9 mouse cellular contexts compared by ENCODE assay signal in genomic region chr11:67526621-67527545, GRCm38 (mm10).
DNase-seq lines count a peak whose midpoint lies in the region; ATAC-seq and TF ChIP-seq lines count a peak whose summit lies in the region.
"Had no signal": no experiment of that assay in that cellular context is flagged by ENCODE, and none has a peak within 500 bp of the region (broad histone marks: within the 10 kb centered on the region; RNA-seq: fewer than 3 reads in every experiment).

No protein-coding gene starts in this region.

- H3K36me3 ChIP-seq in C2C12 (ENCODE audit: control insufficient read depth, insufficient read depth), result no peaks in the 10 kb centered on the region
- no peaks in the 10 kb centered on the region for H3K36me3 ChIP-seq in embryonic facial prominence, embryonic 15.5 days
- H3K36me3 ChIP-seq in liver, adult 2 months (ENCODE audit: control insufficient read depth, insufficient read depth, low read length), result no peaks in the 10 kb centered on the region
- H3K36me3 ChIP-seq: embryonic facial prominence, embryonic 12.5 days; neural tube, embryonic 12.5 days had no signal

- WGBS in embryonic facial prominence, embryonic 15.5 days, result 71% methylated on average over 12 of the region's 12 CpGs
- 36% methylated on average over 12 of the region's 12 CpGs for WGBS in liver, adult 2 months

- H3K27me3 ChIP-seq in C2C12 (ENCODE audit: control insufficient read depth, insufficient read depth, insufficient read length), result no peaks in the 10 kb centered on the region
- H3K27me3 ChIP-seq in embryonic facial prominence, embryonic 15.5 days, result no peaks in the 10 kb centered on the region
- no peaks in the 10 kb centered on the region for H3K27me3 ChIP-seq in liver, adult 2 months (ENCODE audit: control insufficient read depth, insufficient read depth, low read length)
- H3K27me3 ChIP-seq: embryonic facial prominence, embryonic 12.5 days; neural tube, embryonic 12.5 days had no signal

- no peak for TF ChIP-seq POLR2A in liver, adult 2 months (IDR thresholded peaks at IDR 0.05; ENCODE audit: extremely low read depth, insufficient read depth, low read length)

- H3K9ac ChIP-seq in embryonic facial prominence, embryonic 15.5 days, result no peak overlapping the region
- H3K9ac ChIP-seq in liver, adult 2 months (ENCODE audit: low read depth, low read length), result no peak overlapping the region
- H3K9ac ChIP-seq: embryonic facial prominence, embryonic 12.5 days; neural tube, embryonic 12.5 days had no signal

- H3K4me1 ChIP-seq in embryonic facial prominence, embryonic 15.5 days, result peaks cover 38% of the 10 kb centered on the region
- H3K4me1 ChIP-seq in liver, adult 2 months (ENCODE audit: control insufficient read depth, insufficient read depth, low read length), result peaks cover 21% of the 10 kb centered on the region

- no peaks in the 10 kb centered on the region for H3K79me3 ChIP-seq in C2C12 (ENCODE audit: low read depth)

- no peak overlapping the region for H3K4me2 ChIP-seq in embryonic facial prominence, embryonic 15.5 days (replicated peaks)
- H3K4me2 ChIP-seq: embryonic facial prominence, embryonic 12.5 days; neural tube, embryonic 12.5 days had no signal

- peak overlapping the region; percentile 55 for H3K27ac ChIP-seq in embryonic facial prominence, embryonic 15.5 days (replicated peaks)
- H3K27ac ChIP-seq in liver, adult 2 months (replicated peaks; ENCODE audit: insufficient read depth, low read depth, low read length), result peak overlapping the region; percentile 63
- H3K27ac ChIP-seq: embryonic facial prominence, embryonic 12.5 days; neural tube, embryonic 12.5 days had no signal

- TF ChIP-seq CTCF in C2C12 (IDR thresholded peaks at IDR 0.05; ENCODE audit: control insufficient read depth, insufficient read depth, insufficient read length), result no peak
- 0 out of 2 replicates have a peak, but pooled peaks have one; percentile 6 for TF ChIP-seq CTCF in liver, adult 2 months (IDR thresholded peaks at IDR 0.05; ENCODE audit: low read depth, low read length)

- ATAC-seq in embryonic facial prominence, embryonic 15.5 days (ENCODE audit: insufficient number of reproducible peaks, low FRiP score, low TSS enrichment, low read depth), result peak; percentile 66; the same call in 1 of the 2 replicates
- ATAC-seq in hematopoietic stem cell, adult 5-6 weeks (replicated peaks in 1 of 2; ENCODE audit: insufficient read depth in 1 of 2, low FRiP score in 2 of 2, low TSS enrichment in 1 of 2, low read depth in 1 of 2, poor library complexity in 2 of 2, severe bottlenecking in 2 of 2), result peak; percentile 98 to 99
- ATAC-seq in neutrophil, adult 5-6 weeks (ENCODE audit: extremely low read depth, insufficient number of reproducible peaks, low FRiP score, poor library complexity, severe bottlenecking), result peak; percentile 94
- ATAC-seq in activated CD4-positive, CD25-positive, alpha-beta regulatory T cell, adult 4 months, result no peak

- H3K9me3 ChIP-seq in embryonic facial prominence, embryonic 15.5 days (replicated peaks), result no peaks in the 10 kb centered on the region
- H3K9me3 ChIP-seq: embryonic facial prominence, embryonic 12.5 days; neural tube, embryonic 12.5 days had no signal

- no peak overlapping the region for H3K4me3 ChIP-seq in C2C12 (ENCODE audit: insufficient read depth, poor library complexity, severe bottlenecking)
- H3K4me3 ChIP-seq in embryonic facial prominence, embryonic 15.5 days (replicated peaks), result no peak overlapping the region
- no peak overlapping the region for H3K4me3 ChIP-seq in liver, adult 2 months (ENCODE audit: insufficient read depth, low read depth, low read length)
- H3K4me3 ChIP-seq: embryonic facial prominence, embryonic 12.5 days; neural tube, embryonic 12.5 days had no signal

- H3ac ChIP-seq in C2C12 (ENCODE audit: control insufficient read depth, insufficient read length, low read depth), result no peak overlapping the region

- H3K79me2 ChIP-seq in C2C12 (ENCODE audit: control insufficient read depth, insufficient read depth), result no peaks in the 10 kb centered on the region
- no peaks in the 10 kb centered on the region for H3K79me2 ChIP-seq in liver, adult 2 months (ENCODE audit: control insufficient read depth, insufficient read depth, low read length)

- peak; percentile 57 for DNase-seq in 3134 (ENCODE audit: extremely low read depth, insufficient read length, low spot score)
- DNase-seq in liver, adult 2 months (ENCODE audit: extremely low read depth, low read depth, low spot score), result peak; percentile 97

TF ChIP-seq in C2C12, 6 proteins besides CTCF, POLR2A, EP300 and RAD21:
- TF ChIP-seq USF1 (IDR thresholded peaks at IDR 0.05; ENCODE audit: low read depth), result no peak
- peak; percentile 89 for TF ChIP-seq CEBPB (IDR thresholded peaks at IDR 0.05; ENCODE audit: low read depth)
- TF ChIP-seq MYOG (IDR thresholded peaks at IDR 0.05; ENCODE audit: control insufficient read depth, extremely low read depth, insufficient read length), result no peak
- TF ChIP-seq FOSL1 (IDR thresholded peaks at IDR 0.05; ENCODE audit: insufficient read depth, low read length, poor library complexity, severe bottlenecking), result no peak
